Mouse (Mus musculus) splenic B cell, adult 2 months (primary cell): ENCODE data around the gene Glb1.
"Not testable (repeated sequence)": the region's sequence is repeated elsewhere in the genome, so short reads cannot be mapped to it uniquely, and the experiment has no call there.

Experiments used
- DNase-seq: peaks from one replicate; pipeline ENCODE4 v3.0.0-alpha.2; 2011; ENCODE audit warnings: low read depth, low spot score
- H3K27me3 ChIP-seq: 2 replicates; pipeline ENCODE4 v1.6.1; 2012; ENCODE audit warnings: mild to moderate bottlenecking, low read length, moderate library complexity, mixed read lengths; ENCODE audit not compliant: control insufficient read depth, poor library complexity, insufficient read depth, severe bottlenecking
- H3K36me3 ChIP-seq: 2 replicates; pipeline ENCODE4 v1.6.1; 2012; ENCODE audit warnings: mild to moderate bottlenecking, low read length, moderate library complexity, mixed read lengths; ENCODE audit not compliant: control insufficient read depth, poor library complexity, insufficient read depth, severe bottlenecking

Glb1 gene

DNA sequence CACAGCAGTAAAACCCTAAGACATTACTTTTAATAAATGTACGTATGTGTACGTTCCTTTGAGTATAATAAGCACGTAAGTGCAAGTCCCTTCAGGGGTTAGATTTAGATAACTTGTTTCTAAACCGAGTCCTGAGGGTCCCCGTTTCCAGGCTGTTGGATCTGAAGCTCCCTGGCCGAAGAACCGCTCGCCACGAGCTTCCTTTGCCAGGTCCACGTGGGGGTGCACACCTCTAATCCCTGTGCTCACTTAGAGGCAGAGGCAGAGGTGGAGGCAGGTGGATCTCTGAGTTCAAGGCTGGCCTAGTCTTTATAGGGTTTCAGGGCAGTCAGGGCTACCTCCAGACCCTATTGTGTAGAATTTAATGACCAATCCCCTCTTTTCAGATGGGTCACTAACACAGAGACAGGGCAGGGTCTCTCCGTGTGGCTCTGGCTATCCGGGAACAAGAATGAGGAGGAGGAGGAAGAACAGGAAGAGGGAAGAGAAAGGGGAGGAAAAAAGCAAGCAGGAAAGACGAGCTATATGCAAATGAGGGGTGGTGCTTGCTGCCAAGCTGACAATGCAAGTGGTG lies 117.1 kb downstream of the Glb1 start:
- DNase-seq, result no peak
- Histone ChIP-seq H3K27me3 (no peaks in the 10 kb centered on the region), H3K36me3 (no peaks in the 10 kb centered on the region)

GRCm38 (mm10) chr9:114518812-114519477 lies 118.1 kb downstream of the Glb1 start:
- Histone ChIP-seq H3K36me3 (no peaks in the 10 kb centered on the region), H3K27me3 (no peaks in the 10 kb centered on the region)
- no peak for DNase-seq

DNA sequence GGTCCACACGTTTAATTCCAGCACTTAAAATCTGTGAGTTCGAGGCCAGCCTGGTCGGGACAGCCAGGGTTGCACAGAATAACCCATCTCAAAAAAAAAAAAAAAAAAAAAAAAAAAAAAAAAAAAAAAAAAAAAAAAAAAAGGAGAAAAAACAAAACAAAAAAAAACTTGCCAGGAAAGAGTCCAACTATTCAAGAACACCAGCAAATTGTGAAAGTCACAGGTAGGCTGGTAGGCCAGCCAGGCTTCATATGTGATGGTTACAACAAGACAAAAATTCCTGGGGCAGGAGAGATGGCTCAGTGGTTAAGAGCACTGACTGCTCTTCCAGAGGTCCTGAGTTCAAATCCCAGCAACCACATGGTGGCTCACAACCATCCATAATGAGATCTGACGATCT lies 119.7 kb downstream of the Glb1 start:
- not testable (repeated sequence) for H3K36me3 ChIP-seq, H3K27me3 ChIP-seq, DNase-seq

GRCm38 (mm10) chr9:114522041-114522440 lies 121.2 kb downstream of the Glb1 start:
- Histone ChIP-seq H3K36me3 (no peaks in the 10 kb centered on the region), H3K27me3 (no peaks in the 10 kb centered on the region)
- no peak for DNase-seq

GRCm38 (mm10) chr9:114522501-114522900 lies 121.6 kb downstream of the Glb1 start:
- Histone ChIP-seq H3K36me3 (no peaks in the 10 kb centered on the region), H3K27me3 (no peaks in the 10 kb centered on the region)
- no peak for DNase-seq
